Mouse (Mus musculus) ovary, postnatal 14 days (tissue): ENCODE measurements around the gene Trmt1.
"Not testable (repeated sequence)": the region's sequence is repeated elsewhere in the genome, so short reads cannot be mapped to it uniquely, and the experiment has no call there.

Source experiments
- DNase-seq: peaks from one replicate; pipeline ENCODE4 v3.0.0; 2022; ENCODE audit warnings: low spot score

Trmt1 gene

DNA sequence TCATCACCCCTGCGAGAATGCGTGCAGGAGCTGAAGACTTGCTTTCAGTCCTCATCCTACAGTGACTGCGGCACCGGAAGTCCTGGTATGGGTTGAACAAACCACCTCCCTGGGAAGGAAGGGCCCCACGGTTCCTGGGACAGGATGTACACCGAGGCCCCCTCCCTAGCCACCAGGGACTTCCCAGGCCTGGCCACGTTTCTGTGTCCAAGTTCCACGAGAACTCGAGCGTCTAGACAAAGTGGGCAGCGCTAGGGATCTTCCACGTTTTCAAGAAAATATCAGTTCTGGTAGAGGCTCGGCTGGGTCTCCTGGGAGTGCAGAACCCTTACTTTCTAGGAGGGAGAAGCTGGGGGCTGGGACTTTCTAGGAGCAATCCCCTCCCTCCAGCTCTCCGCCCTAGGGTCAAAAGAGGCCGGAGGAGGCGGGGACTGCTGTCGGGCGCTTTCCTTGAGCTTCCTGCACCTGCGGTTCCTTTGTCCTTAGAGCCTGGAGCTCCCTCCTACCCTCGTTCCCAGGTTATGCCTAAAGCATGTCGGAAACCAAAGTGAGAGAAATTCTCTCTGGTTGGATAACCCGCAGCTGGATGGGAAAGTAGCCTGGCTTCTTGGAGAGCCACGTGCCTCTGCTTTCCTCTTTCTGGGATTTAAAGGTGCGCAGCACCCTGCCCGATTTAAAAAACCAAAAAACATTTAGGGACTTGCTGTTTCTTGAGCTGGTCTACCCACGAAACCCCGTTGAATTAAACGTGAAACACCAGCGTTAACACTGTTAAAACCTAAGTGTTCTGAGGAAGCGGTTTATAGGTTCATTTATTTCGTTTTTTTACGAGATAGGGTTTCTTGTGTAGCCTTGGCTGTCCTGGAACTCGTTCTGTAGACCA is 25.9 kb upstream of the Trmt1 start:
- DNase-seq: peak; percentile 43

DNA sequence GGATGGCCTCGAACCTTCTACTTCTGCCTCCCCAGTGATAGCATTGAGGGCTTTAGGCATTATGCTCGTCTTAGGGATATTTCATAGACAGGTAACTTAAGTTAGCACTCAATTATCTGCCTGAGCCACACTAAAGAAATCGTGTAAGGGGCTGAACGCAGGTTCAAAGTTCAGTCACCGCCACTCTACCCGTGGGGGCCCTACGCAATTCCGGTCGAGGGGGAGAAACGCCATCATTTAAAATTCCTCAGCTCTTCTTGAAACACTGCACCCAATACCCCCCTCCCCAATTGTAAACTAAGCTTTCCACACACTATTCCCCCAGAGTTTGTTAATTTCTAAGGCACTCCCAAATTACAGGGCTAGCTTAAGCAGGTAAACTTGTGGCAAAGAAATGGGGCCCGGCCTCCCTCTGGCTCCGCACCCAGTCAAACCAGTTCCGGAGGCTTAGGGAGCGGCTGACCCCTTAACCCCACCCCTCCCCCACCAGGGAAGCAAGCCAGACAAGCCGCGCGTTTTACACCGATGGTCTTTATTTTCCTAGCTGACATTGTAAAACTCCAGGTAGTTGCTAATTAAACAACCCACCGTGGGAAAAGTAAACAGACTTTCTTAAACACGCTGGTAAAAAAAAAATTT is 25.2 kb upstream of the Trmt1 start:
- peak; percentile 48 for DNase-seq

DNA sequence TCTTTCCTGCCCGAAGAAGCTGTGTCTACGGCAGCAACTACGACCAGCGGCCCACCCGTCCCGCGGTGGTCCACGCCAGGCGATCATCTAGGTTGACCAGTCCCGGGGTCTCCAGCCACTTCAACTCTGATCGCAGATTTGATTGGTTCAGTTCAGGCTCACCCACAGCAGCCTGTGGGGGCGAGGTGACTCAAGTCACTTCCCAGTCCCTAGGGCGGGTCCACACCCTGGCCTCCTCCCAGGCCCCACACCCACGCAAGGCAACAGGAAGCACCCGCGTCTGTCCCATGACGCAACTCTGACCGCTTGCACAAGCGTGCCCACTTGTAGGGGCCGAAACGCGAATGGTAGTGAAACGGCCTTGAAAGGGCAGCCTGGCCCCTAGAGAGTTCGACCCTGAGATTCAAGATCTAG is 24.6 kb upstream of the Trmt1 start:
- peak; percentile 76 for DNase-seq

DNA sequence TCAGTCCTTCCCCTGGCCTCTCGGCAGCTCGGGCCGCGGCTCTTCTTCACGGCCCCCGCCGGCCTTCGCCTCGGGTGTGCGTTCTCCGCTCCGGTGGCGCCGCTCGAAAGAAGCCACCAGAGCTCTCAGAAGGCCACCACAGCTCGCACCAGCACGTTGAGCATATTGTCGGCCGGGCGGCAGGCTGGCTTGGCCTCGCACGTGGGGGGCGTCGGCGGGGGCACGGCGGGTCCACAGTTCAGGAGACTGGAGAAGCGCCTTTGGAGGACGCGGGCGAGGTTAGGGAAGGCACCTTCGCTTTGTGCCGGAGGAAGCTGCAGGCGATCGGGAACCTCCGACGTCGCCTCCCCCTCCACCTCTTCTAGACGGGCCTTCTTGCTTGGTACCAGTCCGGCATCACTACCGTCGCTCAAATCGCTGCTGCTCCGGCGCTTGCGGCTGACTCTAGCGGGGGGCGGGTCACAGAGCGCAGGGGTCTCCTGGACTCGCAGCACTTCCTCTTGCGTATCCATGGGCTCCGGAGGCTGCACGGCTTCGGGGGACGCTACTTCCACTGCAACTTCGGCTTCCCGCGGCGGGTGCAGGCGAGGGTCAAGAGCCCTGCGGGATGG is 24.0 kb upstream of the Trmt1 start:
- DNase-seq: no peak

DNA sequence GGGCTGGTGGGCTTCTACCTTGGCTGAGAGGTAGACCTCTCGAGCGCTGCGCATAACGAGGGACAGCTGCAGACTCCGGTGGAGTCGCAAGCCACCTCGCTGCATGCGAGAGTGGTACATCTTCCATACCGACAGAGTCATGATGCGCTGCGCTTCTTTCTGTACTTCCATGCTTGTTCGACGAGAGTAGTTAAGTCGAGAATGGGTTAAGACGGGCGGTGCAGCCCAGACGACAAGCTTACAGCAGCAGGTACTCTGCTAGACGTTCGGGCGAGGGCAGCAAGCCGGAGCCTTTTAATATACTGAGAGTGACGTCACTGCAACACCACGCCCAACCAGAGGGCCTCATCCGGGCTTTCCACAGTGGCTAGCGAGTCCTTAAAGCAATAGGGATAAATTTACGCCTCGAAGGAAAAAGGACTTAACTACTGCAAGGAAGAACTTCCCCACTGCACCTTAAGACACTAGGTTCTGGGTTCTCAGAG is 23.5 kb upstream of the Trmt1 start, which contains the start of gene Ier2:
Ier2 (minus strand) TSS at position 272 of the 485 bp plus-strand sequence.
- DNase-seq: peak; percentile 96

DNA sequence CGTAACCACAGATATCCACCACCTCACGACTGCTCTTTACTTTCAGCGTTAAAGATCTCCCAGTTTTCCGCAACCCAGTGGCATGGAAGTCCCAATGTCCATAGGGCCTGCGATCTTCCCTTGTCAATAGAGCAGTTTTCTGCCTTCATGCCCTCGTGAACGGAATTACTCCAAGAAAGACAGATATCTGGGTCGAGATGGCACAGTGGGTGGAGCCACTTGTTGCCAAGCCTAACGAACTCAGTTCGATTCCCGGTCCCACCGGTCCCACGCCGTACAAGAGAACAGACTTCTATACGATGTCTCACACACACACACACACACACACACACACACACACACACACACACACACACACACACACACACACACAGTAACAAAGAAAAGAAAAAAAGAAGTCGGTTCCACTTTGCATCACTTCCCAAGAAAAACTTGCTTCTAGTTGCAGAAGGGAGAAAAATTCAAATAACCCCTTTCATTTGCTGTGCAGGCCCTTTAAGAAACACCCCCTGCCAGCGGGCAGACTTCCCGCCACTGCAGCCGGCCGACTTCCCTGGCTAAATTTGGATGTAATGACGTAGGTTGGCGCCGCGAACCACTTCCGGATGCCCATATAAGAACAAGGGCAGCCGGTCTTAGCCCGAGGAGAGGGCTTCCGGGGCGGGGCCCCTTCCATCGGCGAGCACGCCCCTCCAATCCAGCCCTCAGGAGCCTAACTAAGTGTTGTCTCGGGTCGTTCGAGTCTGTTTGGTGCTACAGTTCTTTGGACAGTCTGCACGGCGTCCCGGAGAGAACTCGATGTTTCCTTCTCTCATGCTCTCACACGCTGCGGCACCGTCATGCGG is 22.4 kb upstream of the Trmt1 start:
- peak; percentile 95 for DNase-seq

DNA sequence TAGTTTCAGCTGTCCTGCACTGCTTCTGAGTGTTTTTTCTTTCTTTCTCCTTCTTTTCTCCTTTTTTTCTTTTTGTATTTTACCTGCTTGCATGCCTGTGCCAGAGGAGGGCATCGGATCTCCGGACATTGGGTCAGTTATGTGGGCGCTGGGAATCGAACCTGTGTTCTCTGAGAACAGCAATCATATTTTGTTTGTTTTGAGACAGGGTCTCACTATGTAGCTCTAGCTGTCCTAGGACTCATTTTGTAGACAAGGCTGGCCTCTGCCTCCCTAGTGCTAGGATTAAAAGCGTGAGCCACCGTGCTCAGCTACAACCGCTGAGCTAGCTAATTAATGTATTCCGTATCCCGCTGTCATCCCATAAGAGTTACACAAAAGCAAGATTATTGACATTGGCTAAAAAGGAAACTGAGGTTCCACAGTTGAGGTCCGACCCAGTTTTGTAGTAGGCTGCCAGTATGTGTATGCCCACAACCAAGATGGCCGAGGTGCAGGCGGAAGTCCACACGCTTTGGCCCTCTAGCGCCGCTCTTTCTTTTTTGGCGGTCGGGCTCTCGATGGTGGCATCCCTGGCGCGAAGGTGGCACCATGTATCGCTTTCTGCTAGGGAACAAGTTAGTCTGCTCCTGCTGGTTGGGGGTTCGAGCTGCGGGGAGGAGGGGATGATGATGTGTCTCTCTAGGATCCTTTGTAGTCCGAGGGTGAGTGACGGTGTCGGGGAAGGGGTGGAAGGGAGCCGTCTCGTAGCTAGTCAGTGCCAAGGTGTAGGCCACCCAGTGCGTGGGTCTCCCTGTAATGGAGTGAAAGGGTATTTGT is 21.3 kb upstream of the Trmt1 start:
- DNase-seq: peak; percentile 60

DNA sequence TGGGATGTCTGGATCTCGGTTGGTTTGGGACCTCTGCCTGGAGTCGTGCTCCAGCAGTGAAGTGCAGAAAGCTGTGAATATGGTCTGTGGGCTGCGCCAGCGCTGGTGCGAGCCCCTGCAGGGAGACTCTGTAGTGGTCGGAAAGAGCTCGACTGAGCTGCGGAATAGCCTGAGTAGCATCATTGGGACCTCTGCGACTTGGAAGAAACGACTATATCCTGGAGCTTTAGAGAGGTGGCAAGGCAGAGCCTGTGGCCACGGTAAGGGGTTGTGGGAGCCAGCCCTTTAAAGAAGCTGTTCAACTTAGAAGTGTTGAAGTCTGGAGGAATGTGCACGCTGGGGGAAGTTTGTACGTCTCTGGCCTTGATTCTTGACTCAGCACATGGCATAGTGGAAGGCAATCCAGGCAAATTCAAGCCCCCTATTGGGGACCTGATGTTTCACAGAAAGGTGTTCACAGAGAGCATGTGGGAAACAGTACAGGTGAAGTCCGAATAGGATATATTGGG is 20.7 kb upstream of the Trmt1 start:
- DNase-seq: no peak

DNA sequence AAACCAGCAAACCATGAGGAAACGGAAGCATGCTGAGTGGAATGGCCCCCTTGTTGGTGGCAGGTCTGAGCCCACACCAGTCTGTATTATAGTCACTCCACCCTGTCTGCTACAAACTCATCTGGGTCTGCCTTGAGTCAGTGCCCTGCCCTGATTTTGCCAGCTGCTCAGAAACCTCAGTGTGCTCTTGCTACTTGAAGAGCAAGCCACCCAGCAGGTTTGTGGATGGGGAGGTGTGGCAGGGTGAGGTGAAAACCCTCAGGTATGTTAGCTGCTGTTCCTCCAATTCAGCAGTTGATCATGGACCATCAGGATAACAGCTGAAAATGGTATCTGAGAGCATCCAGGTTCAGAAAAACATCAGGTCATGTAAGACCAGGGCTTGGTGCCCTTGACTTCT is 18.0 kb upstream of the Trmt1 start:
- no peak for DNase-seq

DNA sequence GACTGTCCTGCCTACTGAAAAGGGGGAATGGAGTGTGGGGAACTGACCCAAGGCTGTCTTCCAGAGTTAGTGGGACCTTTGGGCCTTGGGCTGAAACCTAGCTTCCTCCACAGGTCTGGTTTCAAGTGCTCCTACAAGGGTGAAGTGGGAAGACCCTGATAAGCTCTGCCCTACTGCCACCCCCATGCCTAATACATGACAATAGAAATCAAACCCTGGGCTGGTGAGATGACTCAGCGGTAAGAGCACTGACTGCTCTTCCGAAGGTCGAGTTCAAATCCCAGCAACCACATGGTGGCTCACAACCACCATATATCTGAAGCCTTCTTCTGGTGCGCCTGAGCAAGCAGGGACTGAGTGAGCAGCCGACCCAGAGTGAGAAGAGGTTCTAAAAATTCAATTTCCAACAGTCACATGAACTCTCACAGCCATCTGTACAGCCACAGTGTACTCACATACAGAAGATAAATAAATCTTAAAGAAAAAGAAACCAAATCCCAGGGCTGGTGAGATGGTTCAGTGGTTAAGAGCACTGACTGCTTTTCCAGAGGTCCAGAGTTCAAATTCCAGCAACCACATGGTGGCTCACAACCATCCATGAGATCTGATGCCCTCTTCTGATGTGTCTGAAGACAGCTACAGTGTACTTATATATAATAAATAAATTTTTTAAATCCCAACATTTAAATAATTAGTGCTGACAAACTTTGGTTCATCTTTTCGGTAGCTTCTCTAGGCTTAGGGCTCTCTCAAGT is 17.2 kb upstream of the Trmt1 start:
- DNase-seq: no peak

DNA sequence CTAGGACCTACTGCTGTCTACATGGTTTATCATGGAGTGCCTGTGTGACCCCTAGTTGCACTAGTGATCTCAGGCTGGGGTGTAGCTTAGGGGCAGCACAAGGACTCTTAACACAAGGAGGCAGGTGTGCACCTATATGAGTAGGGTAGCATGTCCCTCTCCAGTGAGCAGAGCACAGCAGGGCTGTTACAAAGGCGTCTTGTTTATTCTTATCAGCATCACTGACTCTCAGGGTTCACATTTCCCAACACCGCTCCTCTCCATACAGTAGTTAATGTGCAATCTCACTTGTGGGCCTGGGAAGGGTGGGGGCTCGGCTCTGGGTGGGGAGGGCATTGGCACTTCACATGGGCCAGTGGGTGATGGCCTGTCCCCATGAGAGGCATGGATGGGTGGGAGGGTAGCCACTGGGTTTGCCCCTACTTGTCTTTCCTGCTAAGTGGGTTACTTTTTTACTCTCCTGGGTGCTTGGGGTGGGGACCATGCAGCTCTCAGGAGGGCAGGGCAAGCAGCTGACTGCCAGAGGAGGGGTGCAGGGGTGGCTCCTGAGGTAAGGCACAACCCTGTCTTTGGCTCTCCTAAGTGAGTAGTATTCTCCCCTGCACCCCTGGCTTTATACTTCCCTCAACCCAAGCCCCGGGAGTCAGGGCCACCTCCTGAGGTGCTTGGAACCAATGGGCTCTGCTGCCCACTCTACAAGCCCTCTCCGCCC is 15.7 kb upstream of the Trmt1 start:
- DNase-seq: not testable (repeated sequence)

DNA sequence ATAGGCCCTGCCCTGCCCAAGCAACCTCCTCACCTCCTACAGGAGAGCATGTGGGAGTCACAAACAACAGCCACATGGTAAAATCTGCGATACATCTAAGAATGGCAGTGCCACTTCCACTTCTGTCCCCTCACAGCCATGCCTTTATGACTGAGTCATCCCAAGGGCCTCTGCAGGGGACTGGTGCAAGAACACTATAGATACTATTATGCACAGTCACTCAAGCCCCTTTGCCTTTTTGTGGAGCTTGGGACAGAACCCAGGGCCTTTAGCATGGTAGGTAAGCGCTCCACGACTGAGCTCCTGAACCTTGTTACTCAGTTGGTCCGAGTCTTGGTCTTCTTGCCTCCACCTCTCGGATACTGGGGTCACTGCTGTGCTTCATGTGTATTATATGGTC is 8.8 kb upstream of the Trmt1 start:
- DNase-seq: no peak

DNA sequence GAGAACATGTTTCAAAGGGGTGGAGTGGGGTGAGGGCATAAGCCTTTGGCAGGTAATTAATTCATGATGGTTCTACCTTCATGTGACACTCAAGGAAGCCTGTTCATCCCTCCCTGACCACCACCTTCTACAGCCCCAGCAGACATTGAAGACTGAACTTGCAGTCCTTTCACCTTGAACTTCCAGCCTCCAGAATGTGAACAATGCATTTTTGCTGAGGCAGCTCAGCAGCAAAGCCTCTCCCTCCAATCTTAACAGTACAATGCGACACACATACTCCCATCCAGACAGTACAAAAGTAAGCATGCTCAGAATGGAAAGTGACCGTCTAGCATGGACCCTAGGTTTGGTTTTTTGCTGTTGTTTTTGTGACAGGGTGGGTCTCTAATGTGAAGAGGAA is 4.6 kb upstream of the Trmt1 start:
- DNase-seq: no peak

DNA sequence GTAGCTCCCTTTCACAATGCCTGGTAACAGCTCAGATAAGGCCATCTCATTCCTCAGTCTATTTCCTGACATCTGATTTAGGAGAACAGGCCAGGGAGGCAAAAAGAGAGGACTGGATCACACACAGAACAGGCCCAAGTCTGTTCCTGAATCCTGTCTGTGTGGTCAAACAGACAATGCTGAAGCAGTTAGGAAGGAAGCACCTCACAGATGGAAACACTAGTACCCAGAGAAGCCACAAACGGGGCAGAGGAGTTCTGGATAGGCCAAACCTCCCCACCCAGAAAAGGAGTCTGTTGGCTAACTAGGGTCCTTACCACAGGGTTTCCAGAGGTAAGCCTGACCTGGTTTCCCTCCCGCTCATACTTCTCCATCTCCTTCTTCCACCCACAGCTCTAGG is 3.9 kb upstream of the Trmt1 start:
- no peak for DNase-seq

DNA sequence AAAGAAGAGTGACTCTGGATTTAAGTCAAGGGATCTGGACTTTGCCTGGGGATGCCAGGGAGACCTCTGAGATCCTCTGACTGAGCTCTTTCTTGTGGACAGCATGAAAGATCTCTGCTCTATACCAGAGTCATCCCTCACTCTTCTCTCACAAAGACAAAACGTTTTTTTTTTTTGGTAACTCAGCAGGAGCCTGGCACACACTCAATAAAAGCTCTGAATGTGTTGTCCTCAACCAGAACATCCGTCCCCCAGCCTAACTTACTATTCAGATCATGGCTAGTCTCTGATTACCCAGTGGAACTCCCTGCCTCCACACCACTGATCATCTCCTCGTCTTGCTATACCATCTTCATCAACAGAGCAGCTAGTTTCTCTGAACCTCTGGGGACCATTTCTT is 1.6 kb upstream of the Trmt1 start:
- no peak for DNase-seq

DNA sequence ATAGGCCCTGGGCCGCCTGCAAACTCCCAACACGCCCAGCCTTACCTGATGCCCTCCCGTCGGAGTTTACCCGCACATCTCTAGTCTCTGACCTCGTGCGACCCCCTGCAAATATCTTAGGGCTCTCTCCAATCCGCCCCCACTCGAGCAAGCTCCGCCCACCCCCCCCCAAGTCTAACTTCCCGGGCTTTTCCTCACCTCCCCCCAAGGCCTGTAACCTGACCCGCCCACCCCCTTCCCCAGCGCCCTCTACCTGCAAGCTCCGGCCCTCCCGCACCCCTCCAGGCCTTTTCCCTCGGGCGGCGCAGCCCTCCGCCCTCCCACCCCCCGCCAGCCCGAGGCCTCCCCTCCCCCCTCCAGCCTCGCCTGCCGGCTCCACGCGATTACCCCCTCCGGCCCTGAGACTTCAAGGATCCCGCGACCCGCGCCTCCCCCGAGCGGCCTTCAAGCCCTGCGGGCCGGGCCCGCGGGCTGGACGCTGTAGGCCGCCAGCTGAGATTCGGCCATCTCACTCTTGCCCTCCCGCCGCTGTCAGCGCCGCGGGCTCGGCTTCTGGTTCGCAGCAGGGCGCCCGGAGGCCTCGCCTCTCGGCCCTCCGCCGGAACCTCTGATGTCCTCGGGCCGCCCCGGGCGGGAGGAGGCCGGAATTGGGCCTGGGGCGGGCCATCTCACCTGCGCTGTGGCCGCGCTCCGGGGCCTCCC is 1.0 kb downstream of the Trmt1 start:
- DNase-seq: no peak

DNA sequence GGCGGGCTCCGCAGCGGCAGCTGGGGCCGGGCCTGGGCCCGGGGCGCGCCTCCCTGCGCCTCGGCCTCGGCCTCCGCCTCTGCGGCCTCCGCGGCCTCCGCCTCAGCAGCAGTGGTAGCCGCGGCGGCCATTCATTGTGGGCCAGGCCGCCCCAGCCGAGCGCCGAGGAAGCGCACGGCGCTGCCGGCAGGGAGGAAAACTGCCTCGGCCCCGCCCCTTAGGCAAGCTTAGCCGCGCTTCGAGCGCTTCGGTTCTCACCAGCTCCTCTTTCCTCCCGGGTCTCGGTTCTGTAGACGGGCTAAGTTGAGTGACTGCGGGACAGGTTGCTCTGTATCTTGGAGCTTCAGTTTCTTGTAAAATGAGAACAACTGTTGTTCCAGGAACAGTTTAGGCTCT is 1.6 kb downstream of the Trmt1 start, which contains the start of gene Nacc1:
Nacc1 (minus strand) TSS at position 158 of the 396 bp plus-strand sequence.
- DNase-seq: peak; percentile 78

DNA sequence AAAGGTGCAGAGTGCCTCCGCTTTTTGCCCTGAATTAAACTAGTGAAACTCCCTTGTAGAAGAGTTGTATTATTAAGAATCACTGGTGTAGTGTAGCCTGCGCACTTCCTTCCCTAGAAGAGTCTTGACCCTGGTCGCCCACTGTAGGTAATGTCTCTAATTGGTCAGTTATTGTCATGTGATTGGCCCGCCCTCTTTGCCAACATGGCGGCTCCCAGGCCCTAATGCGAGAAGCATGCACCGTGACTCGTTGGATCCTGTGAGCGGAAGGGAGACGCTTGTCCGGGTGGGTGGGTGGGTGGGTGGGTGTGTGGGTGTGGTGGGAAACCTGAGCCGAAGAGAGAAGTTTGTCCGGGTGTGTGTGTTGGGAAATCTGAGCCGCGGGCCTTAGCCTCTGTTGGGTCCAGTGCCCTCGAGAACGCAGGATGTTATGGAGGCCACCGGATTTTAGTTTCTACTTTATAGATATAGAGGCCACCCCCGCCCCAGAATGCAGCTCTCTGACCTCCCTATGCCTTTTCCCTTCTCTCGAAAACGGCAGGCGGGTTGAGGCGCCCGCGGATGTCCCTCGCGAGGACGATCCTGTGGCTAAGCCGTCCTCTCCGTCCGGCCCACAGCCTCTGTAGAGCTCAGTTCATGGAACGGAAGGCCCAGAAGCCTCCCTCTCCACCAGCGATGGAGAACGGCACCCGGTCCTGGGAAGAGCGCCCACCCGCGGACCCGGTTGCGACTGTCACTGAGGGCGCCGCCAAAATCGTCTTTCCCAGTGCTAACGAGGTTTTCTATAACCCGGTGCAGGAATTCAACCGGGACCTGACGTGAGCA is 3.2 kb downstream of the Trmt1 start:
- DNase-seq: peak; percentile 89
